Mouse (Mus musculus): Measurements from ENCODE around the gene Rab3a. TPM values are rescaled to one million over a fixed set of nuclear protein-coding genes. Genes with fewer than 3 reads are reported as not detected.

Rab3a gene
- total RNA-seq, 4 experiments from 2014 or later = 805 to 866 (median 821) TPM

DNA sequence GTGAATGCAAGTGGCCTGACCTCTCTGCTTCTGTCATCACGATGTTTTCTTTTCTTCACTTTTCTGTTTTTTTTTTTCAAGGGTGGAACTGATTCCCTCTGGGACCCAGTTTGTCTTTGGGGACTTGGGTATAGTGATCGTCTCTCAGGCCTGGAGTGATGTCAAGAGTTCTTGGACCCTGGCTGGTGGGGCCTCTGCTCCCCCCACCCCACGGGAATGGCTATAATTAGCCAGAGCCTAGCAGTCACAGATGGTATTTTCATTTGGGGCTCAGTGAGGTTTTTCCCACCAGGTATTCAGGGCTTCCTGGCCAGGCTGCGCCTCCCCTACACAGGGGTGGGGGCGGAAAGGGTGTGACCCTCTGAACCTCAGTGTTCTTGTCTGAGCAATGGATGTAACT, 12.8 kb upstream of the Rab3a start:
- no peak for DNase-seq (ENCODE audit: low spot score in 2 of 2)

DNA sequence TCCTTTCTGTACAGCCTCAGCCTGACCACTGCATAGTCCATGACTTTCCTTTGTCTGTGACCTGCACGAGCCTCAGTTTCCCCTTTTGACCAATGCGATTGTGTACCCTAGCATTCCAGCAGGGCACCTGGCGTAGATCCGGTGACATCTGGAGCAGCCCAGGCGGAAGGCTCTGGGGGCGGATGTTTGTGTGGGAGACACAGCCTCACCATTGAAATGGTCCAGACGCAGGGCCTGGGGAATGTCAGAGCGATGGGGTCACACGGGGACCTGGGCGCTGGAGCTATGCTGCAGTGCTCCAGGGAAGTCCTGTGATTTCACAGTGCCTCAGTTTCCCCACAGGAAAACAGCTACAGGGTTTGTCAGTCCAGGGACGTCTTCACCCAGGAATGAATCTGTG, 12.3 kb upstream of the Rab3a start:
- DNase-seq (ENCODE audit: low spot score in 2 of 2) = no peak

DNA sequence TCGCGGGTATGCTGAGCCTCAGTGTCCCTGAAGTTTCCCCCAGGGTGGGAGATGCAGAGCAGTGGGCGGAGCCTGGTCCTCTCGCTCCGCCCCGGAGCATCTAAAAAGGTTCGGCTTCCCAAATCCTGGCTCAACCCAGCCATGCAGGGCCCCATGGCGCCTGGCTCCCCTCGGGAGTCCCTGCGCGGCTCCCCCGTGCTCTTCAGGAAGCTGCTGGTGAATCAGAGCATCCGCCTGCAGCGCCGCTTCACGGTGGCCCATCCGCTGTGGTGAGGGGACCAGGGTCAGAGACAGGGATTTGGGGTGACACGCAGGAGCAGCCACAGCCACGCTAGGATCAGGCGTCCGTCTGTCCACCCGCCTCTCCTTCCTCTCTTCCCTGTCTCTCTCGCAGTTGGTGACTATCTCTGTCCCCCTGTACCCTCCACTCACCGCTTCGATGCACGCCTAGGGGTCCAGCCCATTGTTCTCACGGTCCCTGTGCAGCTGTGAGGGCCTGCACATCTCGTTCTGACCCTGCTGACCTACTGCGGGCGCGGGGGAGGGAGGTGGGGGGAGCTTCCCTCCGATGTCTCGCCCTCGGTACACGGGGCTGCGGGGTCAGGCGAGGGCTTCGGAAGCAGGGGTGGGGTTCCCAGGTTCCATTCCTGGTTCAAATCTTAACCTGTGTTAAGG, 11.4 kb upstream of the Rab3a start:
- DNase-seq (ENCODE audit: low spot score in 2 of 2) = no peak

- DNase-seq (ENCODE audit: low spot score in 2 of 2) = peak in 1 of 2 experiments; percentile 20
Observed at GRCm38 (mm10) chr8:70743656-70744590, 10.6 kb upstream of the Rab3a start.

- peak in 1 of 2 experiments; percentile 10 for DNase-seq (ENCODE audit: low spot score in 2 of 2)
Observed at GRCm38 (mm10) chr8:70744806-70745205, 9.7 kb upstream of the Rab3a start.

DNA sequence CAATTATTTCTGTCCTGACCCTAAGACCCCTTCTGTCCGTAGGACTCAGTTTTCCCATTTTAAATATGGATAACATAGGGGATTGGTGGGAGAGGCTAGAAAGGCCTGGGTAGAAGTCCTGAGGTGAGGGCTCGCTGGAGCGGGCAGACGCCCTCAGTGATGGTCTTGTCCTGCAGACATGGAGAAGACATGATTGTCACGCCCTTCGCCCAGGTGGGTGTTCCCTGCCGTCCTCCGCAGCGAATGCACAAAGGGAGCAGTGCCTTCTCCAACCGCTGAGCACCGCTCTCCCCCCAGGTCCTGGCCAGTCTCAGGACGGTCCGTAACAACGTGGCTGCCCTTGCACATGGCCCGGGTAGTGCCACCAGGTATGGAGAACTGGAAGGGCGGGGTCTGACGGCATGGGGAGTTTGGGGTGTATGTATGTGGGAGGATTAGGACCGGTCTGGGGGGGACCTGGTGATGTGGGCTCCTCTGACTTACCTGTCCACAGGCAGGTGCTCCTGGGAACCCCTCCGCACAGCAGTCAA, 8.7 kb upstream of the Rab3a start:
- no peak for DNase-seq (ENCODE audit: low spot score in 2 of 2)

DNA sequence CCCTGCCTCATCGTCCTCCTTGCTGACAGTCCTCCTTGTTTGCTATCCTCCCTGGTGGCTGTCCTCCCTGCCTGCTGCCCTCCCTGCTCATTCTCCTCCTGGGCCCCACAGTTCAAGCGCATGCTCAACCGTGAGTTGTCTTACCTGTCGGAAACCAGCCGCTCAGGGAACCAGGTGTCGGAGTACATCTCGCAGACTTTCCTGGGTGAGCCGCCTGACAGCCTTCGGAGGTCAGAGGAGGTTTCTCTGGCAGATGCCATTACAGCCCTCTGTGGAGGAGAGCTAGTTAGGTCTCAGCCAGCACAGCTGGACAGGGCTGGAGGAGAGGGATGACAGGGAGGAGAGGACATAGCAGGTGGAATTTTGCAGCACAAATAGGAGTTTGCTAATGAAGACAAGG, 7.8 kb upstream of the Rab3a start:
- DNase-seq (ENCODE audit: low spot score in 2 of 2) = no peak

GRCm38 (mm10) chr8:70747211-70747890, 7.1 kb upstream of the Rab3a start:
- peak in 1 of 2 experiments; percentile 22 for DNase-seq (ENCODE audit: low spot score in 2 of 2)

DNA sequence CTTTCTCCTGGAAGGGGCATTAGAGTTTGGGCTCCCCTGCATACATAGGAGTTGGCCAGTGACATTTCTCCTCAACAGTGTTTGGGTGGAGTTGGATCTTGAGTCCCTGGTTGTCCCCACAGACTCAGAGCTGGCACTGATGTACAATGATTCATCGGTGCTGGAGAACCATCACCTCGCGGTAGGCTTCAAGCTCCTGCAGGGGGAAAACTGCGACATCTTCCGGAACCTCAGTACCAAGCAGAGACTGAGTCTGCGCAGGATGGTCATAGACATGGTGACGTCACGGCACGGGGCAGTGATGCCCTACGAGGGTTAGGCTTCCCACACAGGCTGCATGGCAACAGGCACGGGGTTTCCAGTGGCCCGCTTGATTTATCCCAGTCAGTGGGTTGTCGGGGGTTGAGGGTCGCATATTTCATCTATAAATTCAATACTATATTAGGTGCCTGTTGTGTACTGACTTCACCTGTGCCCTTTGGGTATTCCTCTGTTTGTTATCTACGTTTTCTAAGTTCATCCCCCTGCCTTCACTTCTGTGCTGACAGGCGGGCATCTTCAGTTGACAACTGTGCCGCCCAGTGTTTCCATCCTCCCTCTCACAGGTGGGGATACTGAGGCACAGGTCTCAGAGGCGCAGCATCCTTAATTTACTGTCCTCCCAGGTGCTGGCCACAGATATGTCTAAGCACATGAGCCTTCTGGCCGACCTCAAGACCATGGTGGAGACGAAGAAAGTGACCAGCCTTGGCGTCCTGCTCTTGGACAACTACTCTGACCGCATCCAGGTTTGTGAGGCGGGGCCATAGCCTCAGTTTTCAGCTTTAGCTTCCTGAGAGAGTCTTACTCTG, 6.0 kb upstream of the Rab3a start:
- DNase-seq (ENCODE audit: low spot score in 2 of 2) = peak in 1 of 2 experiments; percentile 14

GRCm38 (mm10) chr8:70749097-70749674, 5.3 kb upstream of the Rab3a start:
- DNase-seq (ENCODE audit: low spot score in 2 of 2) = peak in 1 of 2 experiments; percentile 16

GRCm38 (mm10) chr8:70750128-70750680, 4.3 kb upstream of the Rab3a start:
- peak in 1 of 2 experiments; percentile 50 for DNase-seq (ENCODE audit: low spot score in 2 of 2)

GRCm38 (mm10) chr8:70752000-70752764, 2.3 kb upstream of the Rab3a start:
- DNase-seq (ENCODE audit: low spot score in 2 of 2) = peak; percentile 48 to 60

- DNase-seq (ENCODE audit: low spot score in 2 of 2) = peak; percentile 72 to 87
Observed at GRCm38 (mm10) chr8:70753151-70753550, 1.3 kb upstream of the Rab3a start.

DNA sequence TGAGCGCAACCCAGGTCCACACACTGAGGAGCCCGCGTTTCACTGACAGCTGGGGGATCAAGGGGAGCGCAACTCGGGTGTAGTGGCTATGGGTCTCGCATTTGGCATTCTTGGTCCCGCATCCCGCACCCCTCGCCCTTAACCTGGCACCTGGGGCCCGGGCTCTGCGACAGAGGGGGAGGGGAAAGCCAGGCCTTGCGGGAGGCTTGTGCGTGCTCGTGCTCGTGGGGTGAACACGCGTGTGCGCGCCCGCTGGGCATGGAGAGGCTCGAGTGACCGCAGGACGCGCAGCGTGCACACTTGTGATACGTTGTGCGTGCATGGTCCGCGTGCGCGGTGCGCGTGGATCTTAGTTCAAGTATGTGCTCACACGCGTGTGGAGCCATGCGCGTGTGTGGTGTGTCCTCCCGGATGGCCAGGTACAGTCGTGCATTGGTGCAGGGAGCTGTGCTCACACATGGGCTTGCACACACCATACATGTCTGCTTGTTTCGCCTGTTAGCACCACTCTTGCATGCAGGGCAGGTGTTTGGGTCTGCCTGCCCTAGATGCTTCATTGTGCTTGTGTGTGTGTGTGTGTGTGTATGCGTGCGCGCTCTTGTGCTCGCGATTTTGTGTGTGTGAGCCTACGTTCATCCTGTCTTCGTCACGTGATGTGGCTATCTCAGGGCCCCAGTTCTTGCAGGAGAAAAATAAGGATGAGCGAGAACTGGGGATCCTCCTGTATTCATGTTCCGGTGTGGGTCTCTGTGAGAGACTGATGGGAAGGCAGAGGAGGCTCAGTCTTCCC, 587 bp downstream of the Rab3a start:
- peak; percentile 74 to 83 for DNase-seq (ENCODE audit: low spot score in 2 of 2)

GRCm38 (mm10) chr8:70755661-70756475, 1.4 kb downstream of the Rab3a start:
- peak in 1 of 2 experiments; percentile 41 for DNase-seq (ENCODE audit: low spot score in 2 of 2)

GRCm38 (mm10) chr8:70756476-70757040, 2.1 kb downstream of the Rab3a start:
- peak in 1 of 2 experiments; percentile 33 for DNase-seq (ENCODE audit: low spot score in 2 of 2)

Data from left cerebral cortex, adult 8-10 months (tissue).